Mouse (Mus musculus) urinary bladder, postnatal 14 days (tissue): ENCODE data around the gene Mbnl1.
"Not testable (repeated sequence)": the region's sequence is repeated elsewhere in the genome, so short reads cannot be mapped to it uniquely, and the experiment has no call there.

Source experiments
- DNase-seq: peaks from one replicate; pipeline ENCODE4 v3.0.0; 2021; ENCODE audit warnings: low spot score

The Mbnl1 gene

DNA sequence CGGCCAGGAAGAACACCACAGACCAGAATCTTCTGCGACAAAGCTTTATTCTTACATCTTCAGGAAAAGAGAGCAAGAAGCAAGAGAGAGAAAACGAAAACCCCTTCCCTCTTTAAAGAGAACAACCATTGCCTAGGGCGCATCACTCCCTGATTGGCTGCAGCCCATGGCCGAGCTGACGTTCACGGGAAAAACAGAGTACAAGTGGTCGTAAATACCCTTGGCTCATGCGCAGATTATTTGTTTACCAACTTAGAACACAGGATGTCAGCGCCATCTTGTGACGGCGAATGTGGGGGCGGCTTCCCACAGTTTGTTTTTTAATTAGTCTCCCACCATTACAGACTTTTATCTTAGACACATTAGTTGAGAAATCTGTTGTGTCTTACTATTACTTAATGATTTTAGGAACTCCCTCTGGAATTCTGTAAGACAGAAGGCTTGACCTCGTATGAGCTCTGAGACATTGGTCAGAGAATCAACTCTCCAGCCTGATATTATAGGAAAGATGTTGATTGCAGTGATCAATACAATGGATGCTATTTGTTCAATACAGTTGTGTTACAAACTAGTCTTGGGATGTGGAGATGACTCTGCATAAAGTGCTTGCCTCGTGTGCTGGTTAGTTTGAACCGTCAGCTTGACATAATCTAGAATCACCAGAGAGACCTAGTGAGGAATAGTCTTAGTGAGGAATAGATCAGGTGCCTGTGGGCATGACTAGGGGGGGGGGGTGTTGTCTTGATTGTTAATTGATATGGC is 22.3 kb downstream of the Mbnl1 start:
- not testable (repeated sequence) for DNase-seq

DNA sequence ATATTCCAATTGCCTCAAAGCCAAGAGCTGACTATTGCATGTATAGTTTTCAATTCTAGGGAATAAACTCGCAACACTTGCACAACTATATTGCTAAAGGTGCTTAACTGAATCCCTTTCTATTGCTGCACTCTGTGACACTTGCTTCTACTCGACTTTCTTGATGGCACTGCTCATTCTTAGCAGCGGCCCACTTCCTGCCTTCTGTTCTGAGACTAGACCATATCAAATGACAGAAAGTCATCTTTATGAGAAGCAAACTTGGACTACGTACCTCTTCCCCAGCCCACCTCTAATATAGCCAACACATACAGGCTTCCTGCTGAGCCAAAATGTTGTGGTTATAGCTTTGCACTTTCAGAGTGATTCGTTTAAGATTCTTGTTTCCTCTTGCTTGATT is 23.6 kb downstream of the Mbnl1 start:
- no peak for DNase-seq

DNA sequence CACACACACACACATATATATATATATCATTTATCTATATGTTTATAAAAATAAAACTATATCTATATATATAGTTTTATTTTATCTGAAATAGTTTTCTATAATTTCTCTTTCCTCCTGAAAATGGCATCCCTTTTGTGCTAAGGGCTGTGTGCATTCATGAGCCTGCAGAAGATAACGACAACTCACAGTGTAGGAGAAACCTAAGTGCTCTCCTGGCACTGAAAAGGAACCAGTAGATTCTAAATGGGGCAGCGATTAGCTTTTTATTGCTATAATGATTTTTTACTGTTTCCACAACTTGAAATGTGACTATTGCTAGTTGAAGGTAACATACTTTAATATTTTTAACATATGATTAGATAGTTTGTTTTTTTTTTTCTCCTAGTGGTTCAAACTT is 25.5 kb downstream of the Mbnl1 start:
- DNase-seq, result no peak

DNA sequence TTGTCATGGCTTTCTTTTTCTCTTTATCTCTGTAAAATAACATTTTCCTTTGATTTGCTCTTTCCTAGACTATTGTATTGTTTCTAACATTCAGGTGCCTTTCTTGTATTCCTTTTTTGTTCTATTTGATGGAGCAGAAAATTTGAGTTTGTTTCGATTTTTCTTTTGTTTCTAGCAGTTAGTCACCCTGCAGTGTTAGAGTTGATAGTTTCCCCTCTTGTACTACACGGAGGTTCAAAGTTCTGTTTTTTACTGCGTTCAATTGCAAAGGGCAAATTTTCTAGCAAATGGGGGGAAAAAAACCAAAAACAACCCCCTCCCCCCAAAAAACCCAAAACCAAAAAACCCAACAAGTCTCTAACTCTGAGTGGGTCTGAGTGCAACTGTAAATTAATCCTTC is 26.0 kb downstream of the Mbnl1 start:
- DNase-seq, result no peak

DNA sequence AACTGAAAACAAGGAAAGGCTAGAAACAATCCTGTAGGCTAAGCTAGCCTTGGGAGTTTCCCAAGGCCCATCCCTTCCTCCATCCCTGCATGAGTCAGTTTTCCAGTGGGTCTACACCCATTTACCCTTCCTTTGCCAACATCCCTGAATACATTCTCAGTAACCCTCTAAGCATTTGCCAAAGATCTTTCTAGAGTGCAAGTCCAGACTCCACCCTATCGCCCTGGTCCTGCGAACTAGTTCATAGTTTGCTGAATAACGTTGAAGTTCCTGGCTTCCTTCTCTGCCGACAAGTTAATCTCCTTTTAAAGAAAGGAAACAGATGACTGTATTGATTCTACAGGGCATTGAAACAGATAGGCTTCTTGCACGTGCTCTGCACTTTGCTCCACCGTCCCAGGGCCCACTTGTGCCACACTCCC is 26.5 kb downstream of the Mbnl1 start:
- peak; percentile 40 for DNase-seq

GRCm38 (mm10) chr3:60499718-60500450 is 27.3 kb downstream of the Mbnl1 start:
- no peak for DNase-seq

DNA sequence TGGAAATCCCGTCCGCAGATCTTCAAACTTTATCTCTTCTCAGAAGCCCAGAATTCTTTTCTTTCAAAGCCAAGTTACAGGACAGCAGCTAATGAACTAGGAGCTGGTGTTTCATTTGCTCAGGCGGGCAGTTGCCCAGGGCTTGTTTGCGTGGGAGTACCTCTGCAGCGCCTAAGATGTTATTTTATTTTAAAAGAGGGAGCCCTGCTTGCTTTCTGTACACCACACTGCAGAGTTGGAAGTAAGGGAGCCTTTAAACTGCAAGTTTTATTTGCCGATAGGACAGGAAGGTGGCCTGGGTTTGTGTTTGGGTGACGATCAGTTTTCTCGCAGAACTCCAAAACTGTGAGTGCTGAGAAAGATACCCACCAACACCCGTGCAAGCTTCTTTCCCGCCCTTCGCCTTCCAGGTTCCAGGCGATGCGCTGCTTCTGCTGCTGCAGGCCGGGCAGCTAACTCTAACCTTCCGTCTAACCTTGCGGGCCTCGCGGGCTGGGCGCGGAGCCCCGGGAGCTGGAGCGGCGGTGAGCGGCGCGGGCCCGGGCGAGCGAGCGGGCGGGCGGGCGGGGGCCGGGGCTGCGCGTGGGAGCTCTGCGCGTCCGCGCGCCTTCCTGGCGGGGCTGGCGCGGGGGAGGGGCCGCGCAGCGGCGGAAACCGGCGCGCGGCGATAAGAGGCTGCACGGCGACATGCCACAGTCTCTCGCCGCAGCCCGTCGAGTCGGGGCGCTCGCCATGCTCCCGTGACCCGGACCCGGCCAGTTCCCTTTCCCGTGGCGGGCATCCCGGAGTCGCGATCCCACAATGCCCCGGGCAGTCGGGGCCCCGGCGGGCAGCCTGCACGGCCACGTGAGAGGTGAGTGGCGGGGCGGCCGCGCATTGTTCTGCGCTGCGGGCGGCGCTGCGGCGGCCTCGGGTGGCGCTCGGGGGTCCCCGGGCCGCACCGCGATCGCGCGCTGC is 28.2 kb downstream of the Mbnl1 start:
- peak; percentile 79 for DNase-seq

DNA sequence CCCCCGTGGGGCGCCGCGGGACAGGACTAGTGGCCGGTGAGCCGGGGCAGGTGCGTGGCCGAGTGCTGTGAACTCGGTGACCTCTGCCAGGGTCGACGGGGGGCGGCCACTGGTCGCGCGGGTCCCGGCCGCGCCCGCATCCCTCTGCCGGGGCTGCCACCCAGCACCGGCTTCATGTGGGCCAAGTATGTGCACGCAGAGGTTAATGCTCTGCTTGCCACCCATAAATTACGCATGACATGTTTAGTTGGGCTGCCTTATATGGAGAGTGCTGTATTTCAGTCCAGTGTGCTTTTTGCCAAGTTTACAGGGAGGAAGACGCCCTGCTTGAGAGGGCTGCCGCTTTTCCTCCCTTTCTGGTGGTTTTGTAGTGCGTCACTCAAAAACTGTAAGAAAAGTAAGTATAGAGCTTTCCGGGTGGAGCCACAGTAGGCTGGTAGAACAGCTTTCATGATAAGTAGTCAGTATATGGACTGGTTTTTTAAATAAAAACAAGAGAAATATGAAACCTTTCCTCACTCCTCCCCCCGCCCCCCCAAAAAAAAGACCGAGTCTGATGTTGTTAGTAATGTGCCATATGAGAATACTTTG is 29.0 kb downstream of the Mbnl1 start:
- DNase-seq, result peak; percentile 75

DNA sequence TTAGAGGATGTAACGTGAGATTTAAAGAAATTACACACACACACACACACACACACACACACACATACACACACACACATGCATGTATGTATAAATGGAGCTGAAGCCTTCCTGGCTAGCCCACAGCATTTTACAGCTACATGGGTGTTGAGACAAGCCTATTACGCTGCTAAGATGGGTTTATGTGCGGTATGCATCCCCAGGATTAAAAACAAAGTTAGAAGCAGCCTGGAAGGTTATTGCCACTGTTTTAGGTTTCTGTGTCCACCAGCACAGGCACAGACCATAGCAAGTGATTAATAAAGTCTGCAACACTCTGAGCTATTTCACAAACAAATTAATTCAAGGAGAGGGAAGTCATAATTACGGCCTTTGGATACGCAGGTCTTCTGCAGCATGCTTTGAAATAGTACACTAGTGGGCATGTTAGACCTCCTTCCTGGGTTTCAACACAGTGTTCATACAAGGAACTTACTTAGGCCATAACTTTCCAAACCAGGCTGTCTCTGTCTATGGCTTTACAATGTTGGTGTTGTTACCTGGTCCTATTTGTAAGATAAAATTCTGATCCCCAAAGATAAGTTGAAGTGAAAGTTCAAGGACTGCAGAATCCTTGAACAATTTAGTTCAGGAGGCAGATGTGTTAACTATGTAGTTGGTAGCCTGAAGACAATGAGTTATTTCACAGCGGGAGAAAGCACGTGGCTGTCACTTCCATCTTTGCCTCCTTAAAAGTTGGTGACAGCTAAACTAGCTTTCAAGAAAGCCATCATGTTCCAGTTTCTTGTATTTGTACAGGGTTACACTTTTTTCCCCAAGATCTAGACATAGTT is 29.7 kb downstream of the Mbnl1 start:
- no peak for DNase-seq

DNA sequence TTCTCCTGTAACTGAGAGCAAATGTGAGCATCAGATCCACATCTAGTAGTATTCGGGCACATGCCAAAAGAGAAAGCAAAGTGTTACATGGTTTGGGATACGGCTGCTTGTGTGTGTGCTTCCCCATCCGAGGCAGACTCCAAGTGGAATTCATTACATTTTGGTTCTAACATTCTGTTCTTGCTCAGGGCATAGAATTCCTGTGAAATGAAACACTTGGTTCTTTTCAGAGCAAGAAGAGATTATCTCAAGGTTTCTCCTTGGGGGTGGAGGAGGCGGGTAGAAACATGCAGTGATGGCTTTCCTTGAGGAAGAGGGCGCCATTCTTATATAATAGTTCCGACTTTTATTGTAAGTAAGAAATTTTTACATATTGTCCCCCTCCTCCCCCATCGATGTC is 30.6 kb downstream of the Mbnl1 start:
- no peak for DNase-seq

DNA sequence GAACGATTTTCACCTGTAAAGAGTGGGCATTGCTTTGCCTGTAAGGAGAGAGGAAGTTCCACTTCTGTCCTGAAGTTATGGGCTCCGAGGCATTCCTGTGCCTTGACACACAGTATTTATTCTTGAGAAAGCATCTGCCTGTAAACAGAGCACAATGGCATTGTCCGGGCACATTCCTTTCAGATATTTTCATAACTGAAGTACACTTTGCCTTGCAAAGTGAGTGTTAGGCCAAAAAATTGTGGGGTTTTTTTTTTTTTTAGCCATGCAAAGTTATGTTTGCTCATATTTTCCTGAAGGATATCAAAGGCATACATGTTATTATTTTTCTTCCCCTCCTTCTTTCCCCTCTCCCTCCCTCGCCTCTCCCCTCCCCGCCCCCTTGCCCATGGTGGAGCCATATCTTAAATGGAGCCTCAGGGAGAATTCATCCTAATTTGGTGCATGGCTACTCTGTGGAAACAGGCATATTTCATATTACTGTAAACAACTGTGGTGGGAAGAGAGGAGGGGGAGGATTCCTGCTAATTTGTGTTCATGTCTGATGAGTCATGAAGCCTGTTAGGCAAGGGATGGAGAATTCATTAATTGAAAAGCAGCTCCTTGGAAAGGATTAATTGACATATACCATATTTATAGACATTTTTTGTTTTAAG is 32.3 kb downstream of the Mbnl1 start:
- no peak for DNase-seq

DNA sequence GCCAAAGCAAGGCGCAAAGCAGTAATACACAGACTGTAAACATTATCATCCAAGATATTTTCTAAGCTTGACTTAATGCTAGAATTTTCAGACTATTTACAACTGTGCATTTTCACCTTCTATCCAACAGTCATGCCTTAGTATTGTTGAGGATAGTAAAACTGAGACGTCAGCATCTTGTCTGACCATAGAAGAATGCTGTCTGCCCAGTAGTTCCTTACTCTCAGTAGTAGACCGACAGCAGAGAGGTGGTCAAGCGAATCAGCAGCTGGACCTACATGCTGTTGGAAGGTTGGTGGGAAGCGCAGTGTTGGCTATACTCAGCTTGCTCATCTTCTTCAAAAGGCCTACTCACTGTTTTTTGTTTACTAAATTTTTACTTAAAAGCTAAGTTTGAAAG is 34.2 kb downstream of the Mbnl1 start:
- DNase-seq, result no peak

- no peak for DNase-seq
These were observed 34.9 kb downstream of the Mbnl1 start for GRCm38 (mm10) chr3:60507496-60507895.

- DNase-seq, result no peak
These were observed 35.3 kb downstream of the Mbnl1 start for GRCm38 (mm10) chr3:60507979-60508378.

- DNase-seq, result no peak
These were observed 38.6 kb downstream of the Mbnl1 start for GRCm38 (mm10) chr3:60511197-60511596.

DNA sequence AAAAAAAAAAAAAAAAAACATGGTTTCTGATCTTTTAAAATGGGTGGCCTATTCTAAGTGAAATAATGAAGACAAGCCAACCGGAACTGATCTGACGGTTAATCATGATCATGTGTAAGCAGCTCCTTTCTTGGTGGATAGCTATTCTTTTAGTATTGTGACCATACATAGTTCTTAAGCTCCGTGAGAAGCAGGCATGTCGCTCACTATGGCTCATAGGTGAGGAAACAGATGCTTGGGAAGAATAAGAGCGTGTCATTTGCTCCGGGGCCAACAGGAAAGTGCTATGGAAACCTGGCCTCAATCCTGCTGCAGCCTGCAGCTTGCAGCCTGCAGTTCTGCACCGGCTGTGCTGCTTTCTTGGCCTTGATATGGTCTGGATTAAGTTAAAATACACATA is 40.7 kb downstream of the Mbnl1 start:
- DNase-seq, result no peak

DNA sequence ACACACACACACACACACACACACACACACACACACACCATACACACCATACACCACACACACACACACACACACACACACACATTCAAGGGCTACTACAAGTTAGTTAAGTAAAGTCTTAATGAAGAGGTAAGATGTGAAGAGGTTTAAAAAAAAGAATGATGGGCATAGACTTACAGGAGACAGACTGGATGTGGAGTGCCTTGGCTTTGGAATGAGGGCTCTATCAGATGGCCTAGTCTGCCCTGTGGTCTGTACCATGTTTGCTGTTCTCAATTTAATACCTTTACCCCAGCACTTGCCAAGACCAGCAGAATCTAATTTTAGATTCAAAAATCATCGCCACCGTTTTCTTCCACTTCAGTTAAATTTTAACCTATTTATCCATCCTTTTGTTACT is 41.1 kb downstream of the Mbnl1 start:
- no peak for DNase-seq

DNA sequence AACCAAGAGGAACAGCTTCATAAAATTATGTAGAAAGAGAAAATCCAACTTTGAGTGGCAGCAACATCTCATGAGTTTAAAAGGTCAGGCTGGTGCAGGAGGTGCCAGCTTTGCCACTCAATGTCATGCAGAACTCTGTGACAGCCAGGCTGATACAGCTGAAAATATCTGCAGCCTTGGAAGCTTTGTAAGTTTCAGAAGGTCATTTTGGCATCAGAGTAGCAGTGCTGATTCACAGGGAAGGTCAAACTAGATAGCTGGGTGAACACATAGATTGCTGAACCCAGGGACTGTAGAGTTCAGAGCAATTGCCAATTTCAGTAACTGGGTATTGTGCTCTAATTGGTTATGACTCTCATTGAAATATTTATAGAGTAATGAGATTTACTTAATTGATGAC is 42.8 kb downstream of the Mbnl1 start:
- no peak for DNase-seq

GRCm38 (mm10) chr3:60516054-60516674 is 43.5 kb downstream of the Mbnl1 start:
- peak; percentile 55 for DNase-seq

- no peak for DNase-seq
These were observed 44.7 kb downstream of the Mbnl1 start for GRCm38 (mm10) chr3:60517234-60517787.
